In the genomic region with DNA sequence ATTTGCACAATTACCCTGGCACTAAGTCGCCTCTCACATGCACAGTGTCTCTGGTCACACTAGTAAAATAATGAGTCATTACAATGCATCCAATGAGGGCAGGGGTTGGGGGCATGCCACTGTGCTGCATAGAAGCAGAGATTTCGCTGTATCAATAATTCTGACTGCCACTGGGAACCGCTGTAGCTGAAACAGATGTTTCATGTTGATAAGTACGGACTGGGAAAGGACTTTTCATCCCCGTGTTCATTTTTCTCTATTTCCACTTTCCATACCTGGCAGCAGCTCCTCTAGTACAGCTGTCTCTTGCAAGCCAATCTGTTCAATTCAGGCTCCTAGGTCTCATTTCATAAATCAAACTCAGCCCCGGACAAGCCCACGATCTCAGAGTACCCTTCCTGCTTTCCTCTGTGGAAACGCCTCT, we compare ENCODE assay signal across 9 mouse cellular contexts.
DNase-seq lines count a peak whose midpoint lies in the region; ATAC-seq and TF ChIP-seq lines count a peak whose summit lies in the region.
"Had no signal": no experiment of that assay in that cellular context is flagged by ENCODE, and none has a peak within 500 bp of the region (broad histone marks: within the 10 kb centered on the region; RNA-seq: fewer than 3 reads in every experiment).

No protein-coding gene starts in this region.

- no peaks in the 10 kb centered on the region for H3K9me3 ChIP-seq in limb, embryonic 14.5 days (ENCODE audit: control insufficient read depth, low read length)

- H3K4me1 ChIP-seq in limb, embryonic 14.5 days (ENCODE audit: control insufficient read depth, insufficient read depth, low read length): peaks cover 8% of the 10 kb centered on the region; the same call in 1 of the 2 replicates

- H3K36me3 ChIP-seq in limb, embryonic 14.5 days (ENCODE audit: control insufficient read depth, insufficient read depth, low read length): no peaks in the 10 kb centered on the region

- no peak overlapping the region for H3K9ac ChIP-seq in limb, embryonic 14.5 days (ENCODE audit: low read depth, low read length, severe bottlenecking)

- no peak for TF ChIP-seq CTCF in layer of hippocampus, adult 2 months (conservative IDR thresholded peaks at IDR 0.05)
- no peak for TF ChIP-seq CTCF in brain, embryonic 14.5 days (IDR thresholded peaks at IDR 0.05; ENCODE audit: borderline replicate concordance, extremely low read depth, insufficient read depth, insufficient read length)

- WGBS in limb, embryonic 14.5 days: 22% methylated on average over 8 of the region's 8 CpGs

- peak; percentile 28 to 29 for DNase-seq in layer of hippocampus, adult 2 months (ENCODE audit: low spot score in 2 of 2)
- DNase-seq in layer of hippocampus, adult 9-10 months (ENCODE audit: low spot score): no peak
- DNase-seq in brain, adult 2 months (ENCODE audit: low read depth, low spot score): peak; percentile 27
- DNase-seq in brain, embryonic 14.5 days (ENCODE audit: low read depth): peak; percentile 65
- DNase-seq in limb, embryonic 14.5 days (ENCODE audit: low spot score): no peak
- DNase-seq in thymus, postnatal 36 days: no peak
- DNase-seq in spleen, postnatal 4 days (ENCODE audit: low spot score in 2 of 2): no peak
- DNase-seq: embryo, embryonic 11 days; lung, adult 2 months had no signal

- no peaks in the 10 kb centered on the region for H3K27me3 ChIP-seq in limb, embryonic 14.5 days (ENCODE audit: control insufficient read depth, insufficient read depth, low read length)

- TF ChIP-seq POLR2A in brain, embryonic 14.5 days (IDR thresholded peaks at IDR 0.05; ENCODE audit: borderline replicate concordance, extremely low read depth, insufficient read depth, insufficient read length, poor library complexity, severe bottlenecking): no peak
- no peak for TF ChIP-seq POLR2A in limb, embryonic 14.5 days (IDR thresholded peaks at IDR 0.05; ENCODE audit: borderline replicate concordance, extremely low read depth, insufficient read depth, insufficient read length)

- peak overlapping the region; percentile 33; the same call in 1 of the 2 replicates for H3K4me2 ChIP-seq in limb, embryonic 14.5 days (replicated peaks; ENCODE audit: low read depth, low read length, severe bottlenecking)

- peak overlapping the region; percentile 84 for H3K27ac ChIP-seq in layer of hippocampus, adult 2 months
- H3K27ac ChIP-seq in limb, embryonic 14.5 days (replicated peaks; ENCODE audit: low read depth, low read length): no peak overlapping the region

- ATAC-seq in limb, embryonic 14.5 days (ENCODE audit: low FRiP score, low read depth): no peak

- H3K4me3 ChIP-seq in layer of hippocampus, adult 2 months: peak overlapping the region; percentile 46
- H3K4me3 ChIP-seq in limb, embryonic 14.5 days (replicated peaks; ENCODE audit: low read length): no peak overlapping the region

Comparison
In these comparisons a context has a peak if more than half of its experiments do, and no peak if none do; other contexts are left out.
1. DNase-seq: peak in layer of hippocampus, adult 2 months (2 of 2), brain, adult 2 months (single experiment) and brain, embryonic 14.5 days (single experiment); none in layer of hippocampus, adult 9-10 months (single experiment), limb, embryonic 14.5 days (single experiment), thymus, postnatal 36 days (0 of 2) and spleen, postnatal 4 days (0 of 2).